Mouse (Mus musculus) olfactory bulb, adult 2 months (tissue): ENCODE results near the gene Fcho2.

Experiments used
- CTCF ChIP-seq: fragments of 200-500 bp; IDR thresholded peaks from 2 replicates; pipeline ENCODE4 v1.5.1; 2012; ENCODE audit warnings: low read depth, mild to moderate bottlenecking, low read length, moderate library complexity; ENCODE audit not compliant: insufficient read depth
- POLR2A ChIP-seq: fragments of 200-500 bp; IDR thresholded peaks from 2 replicates; pipeline ENCODE4 v1.6.1; 2012; ENCODE audit warnings: mild to moderate bottlenecking, low read depth, low read length, moderate library complexity; ENCODE audit not compliant: insufficient read depth

DNA sequence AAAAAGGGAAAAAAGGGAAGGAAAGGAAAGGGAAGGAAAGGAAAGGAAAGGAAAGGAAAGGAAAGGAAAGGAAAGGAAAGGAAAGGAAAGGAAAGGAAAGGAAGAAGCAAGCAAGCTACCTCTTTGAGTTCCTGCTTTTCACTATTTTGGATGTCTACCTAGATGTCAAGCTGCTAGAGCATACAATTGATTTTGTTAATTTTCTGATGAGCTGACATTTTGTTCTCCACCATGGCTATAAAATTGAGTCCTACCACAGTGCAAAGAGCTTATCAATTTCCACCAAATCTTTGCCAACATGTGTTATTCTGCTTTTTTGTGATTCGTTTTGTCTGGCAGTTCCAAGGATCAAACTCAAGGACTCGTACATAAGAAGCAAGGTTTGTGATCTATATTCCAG lies 77.0 kb downstream of the Fcho2 start:
- TF ChIP-seq POLR2A (no peak), CTCF (no peak)
